Mouse (Mus musculus): Measurements from ENCODE around the gene Fkbpl.

Fkbpl gene

DNA sequence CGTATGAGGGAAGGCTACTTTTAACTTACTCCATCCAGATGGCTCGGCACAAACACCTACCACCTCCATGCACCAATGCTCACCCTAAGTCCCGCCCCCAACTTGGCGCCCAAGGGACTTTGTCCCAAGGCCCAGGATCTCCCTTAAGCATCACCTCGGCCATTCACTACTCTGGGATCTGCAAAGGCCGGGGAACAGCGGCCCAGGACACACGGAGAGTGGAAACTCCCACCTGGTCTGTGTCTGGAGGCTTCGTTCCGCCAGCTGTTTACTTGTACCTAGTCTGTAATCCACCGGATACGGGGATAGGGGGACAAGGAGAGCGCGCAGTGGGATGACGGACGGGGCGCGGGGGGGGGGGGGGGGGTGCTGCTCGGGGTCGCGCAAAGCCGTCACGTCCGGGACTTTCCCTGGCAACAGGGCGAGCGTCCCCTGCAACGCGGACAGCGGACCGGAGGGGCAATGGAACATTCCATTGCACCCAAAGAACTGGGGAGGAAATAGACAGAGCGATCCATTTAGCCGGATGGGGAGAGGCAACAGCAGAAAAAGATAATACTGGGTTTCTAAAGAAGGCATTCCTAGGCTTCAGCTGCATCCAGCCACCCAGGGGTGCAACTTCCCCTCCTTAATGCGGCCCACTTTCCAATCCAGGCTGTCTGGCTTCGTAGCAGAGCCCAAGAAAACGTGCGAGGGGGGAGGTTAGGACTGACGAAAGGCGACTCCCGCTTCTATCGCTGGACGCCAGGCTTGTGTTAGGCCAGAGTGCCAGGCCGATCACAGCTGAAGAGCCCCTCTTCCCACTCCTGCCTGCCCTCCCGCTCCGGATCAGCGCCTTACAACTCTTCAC is 17.2 kb upstream of the Fkbpl start:
- DNase-seq (ENCODE audit: low read depth, low spot score) = peak; percentile 78

DNA sequence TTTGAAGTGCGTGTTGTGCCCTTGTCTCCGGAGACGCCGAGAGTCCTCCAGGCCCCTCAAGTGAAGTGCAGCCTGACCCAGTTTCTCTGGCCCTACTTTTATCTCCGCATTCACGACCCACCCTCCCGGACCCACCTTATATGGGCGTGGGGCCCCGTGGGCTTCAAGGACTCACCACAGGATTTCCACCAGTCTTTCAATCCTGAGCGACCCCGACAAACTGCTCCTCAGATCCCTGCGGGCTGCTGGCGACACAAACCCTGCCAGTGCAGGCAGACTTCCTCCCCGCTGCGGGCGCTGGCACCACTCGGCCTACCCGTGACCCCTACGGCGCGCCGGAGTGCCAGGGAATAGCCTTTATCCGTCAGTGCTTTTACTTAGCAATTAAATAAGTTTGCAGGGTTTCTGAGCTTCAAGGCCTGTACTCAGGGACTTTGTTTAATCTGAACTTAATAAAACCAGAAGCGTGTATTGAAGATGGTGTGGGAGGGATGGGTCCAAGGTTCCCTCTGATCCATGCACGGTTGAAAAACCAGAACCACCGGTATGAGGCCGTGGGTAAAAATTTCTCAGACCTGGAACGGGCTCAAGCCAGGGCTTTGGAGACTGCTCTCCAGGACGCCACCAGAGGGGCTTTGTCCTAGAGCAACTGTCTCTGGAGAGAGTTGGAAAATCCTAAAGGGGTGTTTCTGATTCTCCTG is 16.5 kb upstream of the Fkbpl start, which contains the start of gene Ppt2:
TSS of gene Ppt2 (minus strand) at position 568 of the 701 bp plus-strand sequence.
- DNase-seq (ENCODE audit: low read depth, low spot score) = no peak

DNA sequence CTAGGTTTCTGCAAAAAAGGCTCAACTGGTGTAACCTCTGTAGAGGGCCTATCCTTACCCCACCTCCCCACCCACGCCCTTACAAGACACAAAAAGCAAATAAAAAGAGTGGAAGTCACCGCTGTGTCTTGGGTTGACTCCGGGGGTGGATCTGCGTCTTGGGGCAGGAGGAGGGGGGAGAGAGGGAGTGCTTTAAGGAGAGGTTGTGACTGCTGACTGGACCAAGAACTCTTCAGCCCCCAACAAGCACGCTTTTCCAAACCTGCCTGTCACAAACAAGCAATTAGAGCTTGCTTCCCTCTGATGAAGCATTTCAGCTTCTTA is 16.0 kb upstream of the Fkbpl start:
- no peak for DNase-seq (ENCODE audit: low read depth, low spot score)

DNA sequence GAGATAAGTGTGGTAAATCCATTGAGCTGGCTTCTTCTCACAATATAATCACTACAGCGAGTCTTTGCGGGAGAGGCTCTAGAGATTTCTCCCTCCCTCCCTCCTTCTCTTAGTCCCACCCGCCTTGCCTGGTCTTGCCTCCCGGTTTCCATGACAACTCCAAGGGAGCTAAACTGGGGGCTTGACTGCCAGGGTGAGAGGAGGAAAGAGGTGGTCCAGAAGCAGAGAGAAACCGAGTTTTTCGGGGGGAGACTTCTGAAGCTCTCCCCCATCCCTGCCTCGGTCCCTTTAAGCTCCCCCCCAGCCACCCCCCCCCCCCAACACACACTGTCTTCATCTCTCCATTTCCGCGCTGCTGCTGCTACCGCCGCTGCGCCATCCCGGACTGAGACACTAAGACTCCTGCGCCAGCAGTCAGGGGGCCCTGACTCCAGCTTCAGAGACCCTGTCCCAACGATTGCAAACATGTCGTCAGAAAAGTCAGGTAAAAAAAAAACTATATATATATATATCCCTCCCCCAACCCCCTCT is 15.3 kb upstream of the Fkbpl start, which contains the start of gene Prrt1:
TSS of gene Prrt1 (plus strand) at position 313 of the 531 bp plus-strand sequence.
- DNase-seq (ENCODE audit: low read depth, low spot score) = no peak

DNA sequence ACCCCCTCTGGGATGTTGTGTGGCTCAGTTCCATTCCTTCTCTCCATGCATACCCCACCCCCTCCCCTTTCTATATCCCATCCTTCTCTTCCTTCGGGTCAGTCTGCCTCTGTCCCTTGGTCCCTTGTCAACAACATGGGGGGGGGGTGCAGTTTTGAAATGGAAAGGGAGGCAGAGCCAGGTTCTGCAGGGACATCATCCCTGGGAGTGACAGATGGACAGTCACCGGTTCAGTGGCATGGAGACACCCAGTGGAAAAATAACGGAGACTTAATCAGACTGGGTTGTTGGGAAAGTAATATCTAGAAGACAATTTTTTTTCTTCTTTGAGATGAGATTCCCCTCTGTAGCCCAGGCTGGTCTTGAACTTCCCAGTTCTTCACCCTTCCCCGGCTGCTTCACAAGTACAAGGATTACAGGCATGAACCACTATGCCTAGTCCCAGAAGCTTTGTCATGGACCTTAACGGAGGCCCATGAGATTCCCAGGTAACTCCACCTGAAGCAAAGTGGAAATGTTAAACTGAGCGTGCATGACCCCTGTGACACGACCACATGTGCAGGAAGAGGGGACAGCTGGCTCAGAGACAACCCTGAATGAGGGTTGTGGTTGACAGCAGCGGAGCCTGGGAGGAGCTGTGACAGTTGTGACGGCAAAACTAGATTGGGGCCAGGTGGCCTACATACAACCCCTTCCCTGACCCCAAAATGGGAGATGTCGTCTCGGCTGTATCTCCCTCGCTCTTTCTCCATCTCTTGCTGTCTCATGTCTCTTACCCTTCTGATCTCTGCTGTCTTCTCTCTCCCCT is 14.6 kb upstream of the Fkbpl start:
- DNase-seq (ENCODE audit: low read depth, low spot score) = no peak

DNA sequence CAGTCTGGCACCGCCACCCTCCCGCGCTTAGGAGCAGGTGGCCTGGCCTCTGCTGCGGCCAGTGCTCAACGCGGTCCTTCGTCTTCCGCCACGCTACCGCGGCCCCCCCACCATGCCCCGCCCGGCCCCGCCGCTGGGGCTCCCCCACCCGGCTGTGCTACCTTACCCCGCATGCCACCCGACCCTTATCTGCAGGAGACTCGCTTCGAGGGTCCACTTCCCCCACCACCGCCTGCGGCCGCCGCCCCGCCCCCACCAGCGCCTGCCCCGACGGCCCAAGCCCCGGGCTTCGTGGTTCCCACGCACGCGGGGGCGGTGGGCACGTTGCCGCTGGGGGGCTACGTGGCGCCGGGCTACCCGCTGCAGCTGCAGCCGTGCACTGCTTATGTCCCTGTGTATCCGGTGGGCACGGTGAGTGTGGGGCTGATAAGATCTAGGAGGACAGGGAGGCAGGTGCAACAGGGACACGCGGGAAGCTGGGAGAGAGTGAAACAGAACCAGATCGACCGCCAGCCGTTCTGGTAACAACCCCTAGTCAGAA is 13.7 kb upstream of the Fkbpl start:
- DNase-seq (ENCODE audit: low read depth, low spot score) = no peak

DNA sequence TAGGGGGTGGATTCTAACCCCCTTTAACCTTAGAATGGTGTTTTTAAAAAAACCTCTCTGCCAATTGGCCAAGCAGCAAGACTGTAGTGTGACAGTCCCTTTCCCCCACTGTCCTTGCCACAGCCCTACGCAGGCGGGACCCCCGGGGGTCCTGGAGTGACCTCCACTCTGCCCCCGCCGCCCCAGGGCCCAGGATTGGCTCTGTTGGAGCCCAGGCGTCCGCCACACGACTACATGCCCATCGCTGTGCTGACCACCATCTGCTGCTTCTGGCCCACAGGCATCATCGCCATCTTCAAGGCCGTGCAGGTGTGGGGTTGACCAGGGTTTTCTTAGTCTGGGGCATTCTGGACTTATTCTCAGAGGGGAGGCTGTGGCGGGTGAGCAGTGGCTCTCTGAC is 12.9 kb upstream of the Fkbpl start:
- DNase-seq (ENCODE audit: low read depth, low spot score) = no peak

DNA sequence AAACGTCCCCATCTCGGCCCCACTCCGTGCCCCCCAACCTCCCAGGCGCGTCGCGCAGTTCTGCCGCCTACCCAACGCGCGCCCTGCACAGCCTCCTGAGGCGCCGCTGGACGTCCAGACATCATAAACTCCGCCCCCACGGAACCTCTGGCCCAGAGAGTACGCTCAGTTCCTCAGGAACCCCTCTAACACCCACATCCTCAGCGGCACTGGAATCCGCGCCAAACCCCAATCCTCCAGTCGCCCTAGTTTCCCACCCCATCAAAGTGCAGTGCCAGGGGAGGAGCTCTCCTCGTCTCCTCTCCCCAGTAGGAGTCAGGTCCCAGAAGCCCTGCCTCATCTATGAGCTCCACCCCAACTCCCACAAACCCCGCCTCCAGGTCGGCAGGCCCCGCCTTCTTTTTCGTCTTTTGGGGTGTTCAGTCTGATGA is 12.3 kb upstream of the Fkbpl start:
- no peak for DNase-seq (ENCODE audit: low read depth, low spot score)

DNA sequence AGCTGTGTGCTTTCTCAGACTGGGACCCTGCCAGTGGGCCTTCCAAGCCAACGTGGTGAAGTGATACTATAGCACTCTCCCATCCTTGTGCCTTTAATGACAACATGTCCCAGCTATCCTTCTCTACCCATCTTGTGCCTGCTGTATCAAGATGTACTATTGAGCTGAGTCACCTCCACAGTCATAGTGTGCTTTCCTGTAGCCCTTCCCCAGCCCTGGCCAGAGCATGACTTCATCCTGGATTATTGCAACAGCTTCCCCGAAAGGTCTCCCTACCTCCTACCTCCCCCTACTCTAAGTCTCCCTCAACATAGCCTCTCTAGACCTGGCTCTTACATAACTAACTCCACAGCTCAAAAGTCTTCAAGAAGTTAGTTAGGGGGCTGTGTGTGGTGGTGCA is 8.9 kb upstream of the Fkbpl start:
- DNase-seq (ENCODE audit: low read depth, low spot score) = no peak

DNA sequence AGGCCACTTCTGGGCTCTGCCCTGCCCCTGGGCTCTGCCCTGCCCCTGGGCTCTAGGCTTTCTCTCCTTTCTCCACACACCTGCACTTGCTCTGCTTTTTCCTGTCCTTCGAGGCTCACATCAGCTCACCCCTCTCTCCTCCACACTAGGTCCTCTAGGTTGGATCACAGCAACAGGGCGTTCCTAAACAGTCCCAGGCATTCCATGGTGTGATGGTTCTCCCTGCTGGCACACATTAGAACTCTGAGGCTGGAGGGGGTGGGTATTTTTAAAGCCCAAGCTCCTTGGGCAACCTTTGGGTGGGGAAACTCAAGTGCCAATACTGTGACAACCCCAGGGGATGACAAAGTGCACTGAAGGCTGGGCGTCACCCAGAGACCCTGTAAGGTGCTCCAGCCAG is 7.1 kb upstream of the Fkbpl start:
- DNase-seq (ENCODE audit: low read depth, low spot score) = no peak

DNA sequence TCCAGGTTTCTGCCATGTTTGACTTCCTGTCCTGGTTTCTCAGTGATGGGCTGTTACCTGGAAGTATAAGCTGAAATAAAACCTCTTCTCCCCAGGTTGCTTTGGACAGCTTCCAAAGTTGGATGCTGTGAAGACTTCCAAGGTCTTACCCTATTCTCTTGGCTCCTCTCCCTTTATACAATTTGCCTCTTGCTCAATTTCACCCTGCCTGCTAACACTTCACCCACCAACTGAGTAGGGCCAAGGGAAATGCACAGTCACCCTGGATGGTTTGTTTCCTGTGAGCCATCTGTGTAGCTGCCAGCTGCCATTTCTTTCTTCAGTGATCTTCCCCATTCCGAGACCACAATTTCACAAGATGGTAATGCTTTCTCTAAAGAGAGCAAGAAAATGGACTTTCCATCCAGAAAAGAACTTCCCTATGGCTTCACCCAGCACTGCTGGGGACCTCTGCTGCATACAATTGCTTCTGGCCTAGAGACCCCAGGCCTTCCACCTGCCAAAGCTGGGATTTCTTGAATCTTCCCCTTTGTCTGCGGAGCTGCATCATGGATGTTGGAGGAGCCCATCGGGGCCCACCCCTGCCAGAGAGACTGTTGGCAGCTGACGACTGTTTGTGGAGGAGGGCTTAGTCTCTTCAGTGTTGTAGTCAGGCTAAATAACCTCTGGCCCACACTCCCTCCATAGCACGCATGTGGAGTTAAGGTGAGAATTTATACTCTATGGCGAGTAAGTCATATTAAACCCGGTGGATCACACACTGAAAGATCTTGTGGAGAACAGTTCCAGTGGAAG is 4.9 kb upstream of the Fkbpl start:
- no peak for DNase-seq (ENCODE audit: low read depth, low spot score)

DNA sequence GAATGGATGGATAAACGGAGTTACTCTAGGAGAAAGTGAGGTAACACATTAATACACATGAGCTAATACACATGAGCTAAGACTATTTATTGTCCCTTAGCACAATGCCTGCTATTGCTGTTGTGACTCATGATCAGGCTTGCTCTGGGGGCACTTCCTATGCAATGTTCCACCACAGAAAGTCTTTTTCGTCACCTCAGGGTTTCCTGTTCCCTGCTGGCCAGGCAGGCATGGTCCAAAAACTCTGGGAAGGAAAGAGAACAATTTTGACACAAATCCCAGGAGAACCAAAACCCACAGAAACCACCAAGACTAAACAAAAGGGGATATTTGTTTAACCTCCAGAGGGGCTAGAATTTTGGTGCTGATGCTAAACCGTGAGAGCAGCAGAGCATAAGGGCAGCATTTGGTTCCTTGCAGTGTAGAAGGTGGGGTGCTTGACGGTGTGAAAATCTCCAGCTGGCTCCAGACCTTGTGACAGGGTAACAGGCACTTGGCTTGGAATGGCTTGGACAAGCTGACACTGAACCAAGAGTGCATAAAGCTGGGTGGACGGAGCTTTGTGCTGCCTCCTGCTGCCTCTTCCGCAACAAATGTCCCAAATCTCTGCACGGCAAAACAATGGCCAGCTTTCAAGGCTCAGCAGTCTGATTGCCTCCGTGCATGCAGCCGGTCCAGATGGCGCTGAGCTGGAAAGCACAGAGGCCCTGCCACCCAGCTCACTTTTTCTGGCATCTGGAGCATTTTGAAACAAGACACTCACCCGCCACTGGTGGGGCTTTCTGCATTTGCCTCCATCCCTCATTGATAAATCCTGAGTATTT is 3.6 kb upstream of the Fkbpl start:
- DNase-seq (ENCODE audit: low read depth, low spot score) = no peak

DNA sequence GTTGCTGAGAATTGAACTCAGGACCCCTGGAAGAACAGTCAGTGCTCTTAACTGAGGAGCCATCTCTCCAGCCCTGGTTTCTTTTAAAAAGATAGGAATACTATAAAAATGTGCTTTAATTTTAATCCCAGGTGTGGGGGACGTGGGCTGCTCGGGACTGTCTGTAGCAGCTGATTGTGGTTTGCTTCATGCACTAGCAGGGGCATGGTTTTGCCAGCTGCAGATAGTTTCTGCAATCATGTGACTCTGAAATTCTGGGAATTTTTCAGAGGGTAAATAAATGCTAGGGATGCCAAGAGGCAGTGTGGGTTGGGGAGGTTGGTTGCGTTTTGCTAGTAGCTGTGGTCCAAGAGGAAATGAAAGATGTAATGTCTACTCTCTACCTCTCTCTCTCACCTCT is 2.6 kb upstream of the Fkbpl start:
- DNase-seq (ENCODE audit: low read depth, low spot score) = no peak

DNA sequence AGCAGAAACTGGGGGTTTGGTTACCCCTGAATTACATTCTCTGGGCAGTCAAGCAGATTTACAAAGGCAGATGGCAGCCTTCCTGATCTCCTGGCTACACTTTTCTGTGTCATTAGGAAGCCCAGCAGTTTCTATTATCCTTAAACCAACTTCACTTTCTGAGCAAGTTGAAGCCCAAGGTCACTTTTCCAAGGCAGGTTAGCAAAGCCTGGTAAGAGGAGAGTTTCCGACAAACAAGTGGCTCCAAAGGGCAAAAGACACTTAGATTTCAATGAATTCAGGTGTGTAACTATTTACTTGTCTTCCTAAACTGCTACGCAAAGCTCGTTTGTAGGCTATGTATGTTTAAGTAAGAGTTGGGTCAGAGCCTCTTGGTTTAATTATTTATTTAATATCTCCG is 1.2 kb upstream of the Fkbpl start:
- DNase-seq (ENCODE audit: low read depth, low spot score) = no peak

DNA sequence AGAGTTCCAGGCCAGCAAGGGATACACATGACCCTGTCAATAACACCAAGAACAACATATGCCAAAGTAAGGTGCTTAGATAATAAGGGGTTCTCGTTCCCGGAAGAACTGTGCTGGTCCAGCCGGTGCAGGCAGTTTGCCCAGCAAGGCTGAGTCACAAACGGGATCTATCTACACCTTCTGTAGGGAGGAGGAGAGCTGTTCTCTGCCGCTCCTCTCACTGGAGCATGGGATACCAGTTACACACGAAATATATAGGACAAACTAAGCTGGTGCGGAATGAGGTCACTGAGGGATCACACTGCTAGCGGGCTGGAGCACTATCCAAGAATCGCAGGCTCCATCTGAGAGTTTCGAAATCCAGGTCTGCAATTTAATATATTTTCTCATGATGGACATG is 620 bp upstream of the Fkbpl start:
- DNase-seq (ENCODE audit: low read depth, low spot score) = no peak

DNA sequence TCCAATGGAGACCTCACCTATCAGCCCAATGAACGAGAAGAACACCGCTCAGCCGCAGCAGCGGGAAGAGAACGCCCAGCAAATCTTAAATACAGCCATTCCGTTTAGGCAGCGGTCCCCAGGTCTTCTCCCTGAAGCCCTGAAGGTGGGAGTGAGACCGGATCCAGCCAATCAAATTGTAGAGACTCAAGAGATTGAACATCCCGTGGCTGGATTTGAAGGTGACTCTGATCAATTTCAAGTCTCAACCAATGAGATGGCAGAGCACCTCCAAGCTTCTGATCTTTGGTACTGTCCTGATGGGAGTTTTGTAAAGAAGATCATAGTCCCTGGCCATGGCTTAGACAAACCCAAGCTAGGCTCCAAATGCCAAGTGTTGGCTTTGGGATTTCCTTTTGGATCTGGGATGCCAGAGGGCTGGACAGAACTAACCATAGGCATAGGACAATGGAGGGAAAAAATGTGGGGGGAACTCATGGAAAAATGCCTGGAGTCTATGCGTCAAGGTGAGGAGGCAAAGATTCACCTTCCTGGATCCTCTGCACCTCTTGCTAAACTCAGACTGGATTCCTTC is 779 bp downstream of the Fkbpl start:
- no peak for DNase-seq (ENCODE audit: low read depth, low spot score)

DNA sequence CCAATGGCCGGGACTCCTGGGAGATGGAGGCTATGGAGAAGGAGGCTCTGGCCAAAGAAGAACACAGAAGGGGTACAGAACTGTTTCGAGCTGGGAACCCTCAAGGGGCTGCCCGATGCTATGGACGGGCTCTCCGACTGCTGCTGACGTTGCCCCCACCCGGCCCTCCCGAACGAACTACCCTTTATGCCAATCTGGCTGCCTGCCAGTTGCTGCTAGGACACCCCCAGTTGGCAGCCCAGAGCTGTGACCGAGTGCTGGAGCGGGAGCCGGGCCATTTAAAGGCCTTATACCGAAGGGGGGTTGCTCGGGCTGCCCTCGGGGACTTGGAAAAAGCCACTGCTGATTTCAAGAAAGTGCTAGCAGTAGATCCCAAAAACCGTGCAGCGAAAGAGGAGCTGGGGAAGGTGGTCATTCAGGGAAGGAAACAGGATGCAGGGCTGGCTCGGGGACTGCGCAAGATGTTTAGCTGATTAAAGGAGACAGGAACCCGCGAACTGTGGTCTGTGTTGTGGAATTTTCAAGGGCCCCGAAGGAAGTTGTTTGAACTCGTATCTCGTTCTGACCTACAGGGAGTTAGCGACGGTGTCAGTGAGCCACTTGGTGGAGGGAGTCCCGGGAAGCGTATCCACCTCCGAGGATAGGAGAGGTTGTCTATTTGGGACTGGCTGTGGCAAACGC is 1.4 kb downstream of the Fkbpl start:
- DNase-seq (ENCODE audit: low read depth, low spot score) = no peak

DNA sequence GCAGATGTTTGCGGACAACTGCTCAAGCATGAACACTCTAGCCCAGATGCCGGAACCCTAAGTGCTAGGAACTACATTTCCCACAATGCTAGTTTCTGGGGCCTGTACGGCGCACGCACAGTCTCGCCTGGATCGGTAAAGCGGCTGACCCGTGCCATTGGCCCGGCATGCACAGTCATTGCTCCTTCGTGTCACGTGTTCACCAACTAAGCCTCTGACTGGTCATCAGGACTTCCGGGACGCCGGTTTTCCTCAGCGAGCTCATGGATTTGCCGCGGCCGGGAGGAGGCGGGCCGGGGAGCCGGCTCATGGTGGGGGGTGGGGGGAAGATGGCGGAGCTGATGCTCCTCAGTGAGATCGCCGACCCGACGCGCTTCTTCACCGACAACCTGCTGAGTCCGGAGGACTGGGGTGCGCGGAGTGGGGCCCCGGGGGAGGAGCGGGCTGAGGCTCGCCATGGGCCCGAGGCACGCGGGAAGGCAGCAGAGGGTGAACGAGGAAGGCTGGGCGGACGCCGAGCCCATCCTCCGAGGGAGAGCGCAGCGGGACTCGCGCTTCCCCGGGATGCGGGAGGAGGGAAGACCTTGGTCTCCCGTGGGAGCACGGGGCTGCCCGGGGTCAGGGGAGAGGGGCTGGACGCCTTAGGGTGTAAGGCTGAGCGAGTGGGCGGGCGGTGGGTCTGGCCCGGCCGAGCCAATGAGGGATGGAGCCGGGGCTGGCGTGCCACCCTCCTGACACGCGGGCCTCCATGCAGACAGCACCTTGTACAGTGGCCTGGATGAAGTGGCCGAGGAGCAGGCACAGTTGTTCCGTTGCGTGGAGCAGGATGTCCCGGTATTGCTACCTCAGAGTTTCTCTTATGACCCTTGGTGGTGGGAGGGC is 2.6 kb downstream of the Fkbpl start, which contains the start of gene Atf6b:
TSS of gene Atf6b (plus strand) at position 241 of the 882 bp plus-strand sequence.
- peak; percentile 93 for DNase-seq (ENCODE audit: low read depth, low spot score)
